Mouse (Mus musculus) T-cell, adult 66 days (primary cell): ENCODE results near the gene Stmn1. TPM values are rescaled to one million over a fixed set of nuclear protein-coding genes. Genes with fewer than 3 reads are reported as not detected.

Experiments used
- total RNA-seq, 2 experiments: library from RNA; stranded (reverse); gene quantifications; 3 replicates in 1 of 2; 4 replicates in 1 of 2; pipeline ENCODE4 v1.2.4; 2023

Gene Stmn1
- 10 to 100 TPM; 32.6 to 50.9 TPM for total RNA-seq

GRCm38 (mm10) chr4:134468215-134468575 is at the start of gene Stmn1:
Gene Stmn1 (plus strand): TSS chr4:134468320.

GRCm38 (mm10) chr4:134496595-134497210 is 28.6 kb downstream of the Stmn1 start, which contains the start of gene Paqr7:
Gene Paqr7 (plus strand): TSS chr4:134496697.

GRCm38 (mm10) chr4:134510845-134511411 is 42.8 kb downstream of the Stmn1 start, which contains the start of gene Aunip:
Gene Aunip (plus strand): TSS chr4:134510999.

Other genes starting within 250 kb of the Stmn1 start
- gene Catsper4, start 240.9 kb upstream of the Stmn1 start, total RNA-seq, result not detected
- gene Cnksr1, start 229.9 kb upstream of the Stmn1 start, total RNA-seq, result 1 to 10 TPM in 1 of 2 experiments, under 1 TPM in 1; 0.24 to 1.1 TPM
- gene E130218I03Rik, start 224.7 kb upstream of the Stmn1 start, total RNA-seq, result not detected
- gene Zfp593, start 222.7 kb upstream of the Stmn1 start, total RNA-seq, result 10 to 100 TPM; 23.5 to 25.1 TPM
- not detected for gene Gm30191, start 221.4 kb upstream of the Stmn1 start, total RNA-seq
- not detected for gene Grrp1, start 214.2 kb upstream of the Stmn1 start, total RNA-seq
- gene Pdik1l, start 180.4 kb upstream of the Stmn1 start, total RNA-seq, result 10 to 100 TPM; 13.4 to 15.6 TPM
- not detected for gene Trim63, start 153.2 kb upstream of the Stmn1 start, total RNA-seq
- gene Slc30a2, start 125.1 kb upstream of the Stmn1 start, total RNA-seq, result not detected
- not detected for gene Extl1, start 84.5 kb upstream of the Stmn1 start, total RNA-seq
- 1 to 10 TPM; 2.6 to 3.2 TPM for gene Pafah2, start 72.0 kb upstream of the Stmn1 start, total RNA-seq
- 10 to 100 TPM; 28.8 to 29.8 TPM for gene Paqr7, start 28.4 kb downstream of the Stmn1 start, total RNA-seq
- under 1 TPM in 1 of 2 experiments, not detected in 1; 0.87 TPM for gene Aunip, start 42.7 kb downstream of the Stmn1 start, total RNA-seq
- 10 to 100 TPM; 49.0 to 50.6 TPM for gene Mtfr1l, start 67.1 kb downstream of the Stmn1 start, total RNA-seq
- gene Selenon, start 83.8 kb downstream of the Stmn1 start, total RNA-seq, result 1 to 10 TPM; 1.1 to 1.7 TPM
- 1 to 10 TPM; 7.4 to 8.1 TPM for gene Man1c1, start 236.0 kb downstream of the Stmn1 start, total RNA-seq